Mouse (Mus musculus) testis, adult 2 months (tissue): ENCODE data around the gene Xpc.

Source experiments
- CTCF ChIP-seq: fragments of 200-500 bp; IDR thresholded peaks from 2 replicates; pipeline ENCODE4 v1.5.1; 2012; ENCODE audit warnings: low read depth, mild to moderate bottlenecking, inconsistent platforms, low read length, moderate library complexity; ENCODE audit not compliant: control insufficient read depth, insufficient read depth, insufficient replicate concordance
- POLR2A ChIP-seq: fragments of 200-500 bp; IDR thresholded peaks from 2 replicates; pipeline ENCODE4 v1.6.1; 2012; ENCODE audit warnings: low read depth, mild to moderate bottlenecking, inconsistent platforms, low read length, moderate library complexity; ENCODE audit not compliant: control insufficient read depth

GRCm38 (mm10) chr6:91503302-91503701 is 12.4 kb downstream of the Xpc start:
- TF ChIP-seq CTCF (no peak), POLR2A (no peak)
